7 mouse cellular contexts compared by ENCODE assay signal in the genomic region with DNA sequence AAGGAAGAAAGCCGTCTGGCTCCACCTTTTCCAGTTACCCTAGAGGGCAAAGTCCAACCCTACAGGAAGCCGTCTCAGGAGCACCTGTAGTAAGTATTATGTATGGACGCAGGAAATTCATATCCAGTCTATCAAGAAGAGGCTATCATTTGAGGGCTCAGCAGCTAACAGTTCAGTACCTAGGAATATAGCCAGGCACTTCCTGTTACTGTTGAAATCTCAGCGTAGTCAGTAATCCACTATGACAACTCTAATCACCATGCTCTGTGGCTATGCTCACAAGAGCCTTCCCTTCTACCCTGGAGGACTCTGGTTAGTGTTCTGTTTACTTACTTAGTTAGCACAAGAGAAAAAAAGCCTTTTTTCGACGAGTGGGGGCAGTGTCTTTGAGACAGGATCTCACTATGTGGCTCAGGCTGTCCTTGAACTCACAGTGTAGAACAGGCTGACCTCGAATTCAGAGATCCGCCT. TPM values are rescaled to one million over a fixed set of nuclear protein-coding genes. Genes with fewer than 3 reads are reported as not detected.
A peak's percentile ranks its signal among the peaks of the same experiment; 100 is the strongest.
DNase-seq lines count a peak whose midpoint lies in the region; ATAC-seq and TF ChIP-seq lines count a peak whose summit lies in the region.

No protein-coding gene starts in this region.

- H3K36me3 ChIP-seq in lung, embryonic 15.5 days: peaks cover 10% of the 10 kb centered on the region; the same call in 1 of the 2 replicates
- H3K36me3 ChIP-seq in hindbrain, embryonic 14.5 days (replicated peaks; ENCODE audit: control insufficient read depth, insufficient read depth): peaks cover 10% of the 10 kb centered on the region; the same call in 1 of the 2 replicates
- H3K36me3 ChIP-seq in midbrain, embryonic 15.5 days (replicated peaks): 0 out of 2 replicates have a peak, but pooled peaks cover 2% of the 10 kb centered on the region

- WGBS in lung, embryonic 15.5 days: 43% methylated on average over 8 of the region's 8 CpGs
- 66% methylated on average over 8 of the region's 8 CpGs for WGBS in hindbrain, embryonic 14.5 days
- WGBS in midbrain, embryonic 15.5 days: 66% methylated on average over 8 of the region's 8 CpGs

- no peaks in the 10 kb centered on the region for H3K9me3 ChIP-seq in lung, embryonic 15.5 days
- H3K9me3 ChIP-seq in hindbrain, embryonic 14.5 days (ENCODE audit: control insufficient read depth, low read length): no peaks in the 10 kb centered on the region
- no peaks in the 10 kb centered on the region for H3K9me3 ChIP-seq in midbrain, embryonic 15.5 days

- H3K27me3 ChIP-seq in lung, embryonic 15.5 days: no peaks in the 10 kb centered on the region
- H3K27me3 ChIP-seq in hindbrain, embryonic 14.5 days (ENCODE audit: control insufficient read depth, insufficient read depth, low read length): no peaks in the 10 kb centered on the region
- H3K27me3 ChIP-seq in midbrain, embryonic 15.5 days (replicated peaks): no peaks in the 10 kb centered on the region

- no peak for DNase-seq in lung, postnatal 14 days
- DNase-seq in hindbrain, embryonic 14.5 days (ENCODE audit: low spot score): no peak
- DNase-seq in urinary bladder, postnatal 25 days (ENCODE audit: low spot score): no peak
- DNase-seq in urinary bladder, postnatal 10 days (ENCODE audit: low spot score): no peak

- no peak for TF ChIP-seq POLR2A in bone marrow macrophage, adult 2 months (IDR thresholded peaks at IDR 0.05; ENCODE audit: borderline replicate concordance, low read depth, low read length)

- H3K9ac ChIP-seq in lung, embryonic 15.5 days: peak overlapping the region; percentile 96; the same call in 1 of the 2 replicates
- peak overlapping the region; percentile 94; the same call in 1 of the 2 replicates for H3K9ac ChIP-seq in hindbrain, embryonic 14.5 days
- no peak overlapping the region; the same call in 1 of the 2 replicates for H3K9ac ChIP-seq in midbrain, embryonic 15.5 days

- no peak overlapping the region for H3K27ac ChIP-seq in lung, embryonic 15.5 days
- no peak overlapping the region for H3K27ac ChIP-seq in bone marrow macrophage, adult 2 months (ENCODE audit: insufficient read depth, low read depth, low read length)
- no peak overlapping the region for H3K27ac ChIP-seq in hindbrain, embryonic 14.5 days
- no peak overlapping the region for H3K27ac ChIP-seq in midbrain, embryonic 15.5 days

- H3K4me1 ChIP-seq in lung, embryonic 15.5 days: peaks cover 28% of the 10 kb centered on the region
- H3K4me1 ChIP-seq in bone marrow macrophage, adult 2 months (ENCODE audit: control insufficient read depth, insufficient read depth, low read length): peaks cover 11% of the 10 kb centered on the region
- H3K4me1 ChIP-seq in hindbrain, embryonic 14.5 days (replicated peaks; ENCODE audit: control insufficient read depth, insufficient read depth, low read length): peaks cover 19% of the 10 kb centered on the region
- H3K4me1 ChIP-seq in midbrain, embryonic 15.5 days: peaks cover 22% of the 10 kb centered on the region

- no peak for TF ChIP-seq CTCF in bone marrow macrophage, adult 2 months (IDR thresholded peaks at IDR 0.05; ENCODE audit: low read depth, low read length)

- ATAC-seq in lung, embryonic 15.5 days (ENCODE audit: borderline replicate concordance, extremely low read depth, low FRiP score, low TSS enrichment): no peak
- ATAC-seq in hindbrain, embryonic 14.5 days (ENCODE audit: low FRiP score): no peak
- ATAC-seq in midbrain, embryonic 15.5 days (replicated peaks): no peak

- peak overlapping the region; percentile 93 for H3K4me3 ChIP-seq in lung, embryonic 15.5 days
- H3K4me3 ChIP-seq in bone marrow macrophage, adult 2 months (ENCODE audit: insufficient read depth, low read length): peak overlapping the region; percentile 80
- peak overlapping the region; percentile 73 for H3K4me3 ChIP-seq in hindbrain, embryonic 14.5 days (replicated peaks; ENCODE audit: low read length)
- H3K4me3 ChIP-seq in midbrain, embryonic 15.5 days: peak overlapping the region; percentile 81

- H3K4me2 ChIP-seq in lung, embryonic 15.5 days: peak overlapping the region; percentile 86
- peak overlapping the region; percentile 75 for H3K4me2 ChIP-seq in hindbrain, embryonic 14.5 days (replicated peaks)
- H3K4me2 ChIP-seq in midbrain, embryonic 15.5 days: peak overlapping the region; percentile 93

RNA-seq across cellular contexts. Expression of a gene that starts 1.2 kb away (rescaled TPM):
- polyA plus RNA-seq in lung, embryonic 15.5 days (2015; fragmentation: Nextera tagmentation; extraction: Ambion mirVana): 70.2 and 73.1 TPM in 2 replicates
- polyA plus RNA-seq in bone marrow macrophage, adult 2 months (2012; ENCODE audit: insufficient read depth, insufficient read length, missing spikeins): 42.8 and 47.5 TPM in 2 replicates
- polyA plus RNA-seq in hindbrain, embryonic 14.5 days (2014; fragmentation: Nextera tagmentation; extraction: Ambion mirVana): 63.6 and 71.7 TPM in 2 replicates
- polyA plus RNA-seq in midbrain, embryonic 15.5 days (2015; fragmentation: Nextera tagmentation; extraction: Ambion mirVana): 86.6 and 88.5 TPM in 2 replicates

RNA-seq across cellular contexts. Expression of a gene that starts 1.2 kb away (rescaled TPM):
- polyA plus RNA-seq in lung, embryonic 15.5 days (2015; fragmentation: Nextera tagmentation; extraction: Ambion mirVana): 117 and 124 TPM in 2 replicates
- polyA plus RNA-seq in bone marrow macrophage, adult 2 months (2012; ENCODE audit: insufficient read depth, insufficient read length, missing spikeins): 24.4 and 25.1 TPM in 2 replicates
- polyA plus RNA-seq in hindbrain, embryonic 14.5 days (2014; fragmentation: Nextera tagmentation; extraction: Ambion mirVana): 73.2 and 76.4 TPM in 2 replicates
- polyA plus RNA-seq in midbrain, embryonic 15.5 days (2015; fragmentation: Nextera tagmentation; extraction: Ambion mirVana): 80.1 and 83.7 TPM in 2 replicates

RNA-seq across cellular contexts. Expression of a gene that starts 39.0 kb away (rescaled TPM):
- polyA plus RNA-seq in lung, embryonic 15.5 days (2015; fragmentation: Nextera tagmentation; extraction: Ambion mirVana): 1.7 and 3.1 TPM in 2 replicates
- polyA plus RNA-seq in bone marrow macrophage, adult 2 months (2012; ENCODE audit: insufficient read depth, insufficient read length, missing spikeins): not detected in 2 replicates
- polyA plus RNA-seq in hindbrain, embryonic 14.5 days (2014; fragmentation: Nextera tagmentation; extraction: Ambion mirVana): 0.60 and 0.64 TPM in 2 replicates
- polyA plus RNA-seq in midbrain, embryonic 15.5 days (2015; fragmentation: Nextera tagmentation; extraction: Ambion mirVana): 1.5 and 3.1 TPM in 2 replicates
